Mouse (Mus musculus) layer of hippocampus, postnatal 25 days (tissue): ENCODE data around the gene Atoh8. TPM values are rescaled to one million over a fixed set of nuclear protein-coding genes. Genes with fewer than 3 reads are reported as not detected.

Source experiments
- DNase-seq, 2 experiments: peaks; one replicate each; pipeline ENCODE4 v3.0.0; 2022; ENCODE audit warnings: mixed read lengths in 2 of 2, low spot score in 1 of 2; ENCODE audit errors: extremely low spot score in 1 of 2
- total RNA-seq, 2 experiments: library from RNA; stranded (reverse); gene quantifications; 2 replicates each; pipeline ENCODE4 v1.2.3; 2021

The Atoh8 gene
- 1 to 10 TPM; 2.3 to 2.8 TPM for total RNA-seq

DNA sequence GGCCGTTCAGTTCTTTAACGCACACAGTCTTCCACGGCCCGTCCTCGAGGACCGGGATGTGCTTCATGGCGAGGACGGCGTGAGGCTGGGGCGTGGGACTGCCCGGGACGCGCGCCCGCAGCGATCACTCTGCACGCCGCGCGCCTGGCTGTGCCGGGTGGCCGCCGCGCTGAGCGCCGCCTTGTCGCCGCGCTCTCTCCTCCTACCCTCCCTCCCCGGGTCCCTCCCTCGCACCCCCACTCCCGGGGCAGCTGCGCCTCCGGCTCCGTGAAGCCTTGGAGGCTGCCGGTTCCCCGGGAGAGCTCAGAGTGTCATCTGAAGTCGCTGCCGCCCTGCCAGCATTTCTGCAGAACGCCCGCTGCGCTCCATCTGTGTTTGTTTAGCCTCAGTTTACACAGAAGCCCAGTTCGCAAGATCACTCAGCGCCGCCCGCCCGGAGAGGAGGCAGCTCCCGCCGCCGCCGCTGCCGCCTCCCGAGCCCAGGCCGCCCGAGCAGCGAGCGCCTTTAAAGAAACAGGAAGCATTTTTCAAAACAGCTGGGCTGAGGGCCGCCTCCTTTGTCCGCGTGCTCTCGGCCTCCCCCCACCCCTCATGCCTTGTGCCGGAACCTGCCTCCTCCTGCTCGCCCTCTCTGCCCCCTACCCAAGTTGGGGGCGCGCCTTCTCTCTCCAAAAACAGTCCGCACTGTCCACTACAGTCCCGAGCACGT, at the start of gene Atoh8:
TSS of gene Atoh8 (minus strand) at position 480 of the 709 bp plus-strand sequence.
- DNase-seq: peak; percentile 43 to 57

DNA sequence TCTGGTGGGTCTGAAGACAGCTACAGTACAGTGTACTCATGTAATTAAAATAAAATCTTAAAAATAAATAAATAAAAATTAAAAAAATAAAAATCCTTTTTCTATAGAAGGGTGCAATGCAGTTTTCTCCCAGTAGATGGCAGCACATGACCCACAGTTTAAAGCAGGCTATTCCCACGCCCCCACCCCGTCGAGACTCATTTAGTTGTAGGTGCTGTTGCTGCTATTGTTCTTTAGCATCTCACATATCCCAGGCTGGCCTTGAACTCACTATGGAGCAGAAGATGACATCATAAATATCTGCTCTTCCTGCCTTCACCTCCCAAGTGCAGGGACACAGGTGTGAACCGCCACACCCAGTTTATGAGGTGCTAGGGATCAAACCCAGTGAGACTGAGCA, 48.5 kb upstream of the Atoh8 start:
- DNase-seq: peak in 1 of 2 experiments; percentile 68

DNA sequence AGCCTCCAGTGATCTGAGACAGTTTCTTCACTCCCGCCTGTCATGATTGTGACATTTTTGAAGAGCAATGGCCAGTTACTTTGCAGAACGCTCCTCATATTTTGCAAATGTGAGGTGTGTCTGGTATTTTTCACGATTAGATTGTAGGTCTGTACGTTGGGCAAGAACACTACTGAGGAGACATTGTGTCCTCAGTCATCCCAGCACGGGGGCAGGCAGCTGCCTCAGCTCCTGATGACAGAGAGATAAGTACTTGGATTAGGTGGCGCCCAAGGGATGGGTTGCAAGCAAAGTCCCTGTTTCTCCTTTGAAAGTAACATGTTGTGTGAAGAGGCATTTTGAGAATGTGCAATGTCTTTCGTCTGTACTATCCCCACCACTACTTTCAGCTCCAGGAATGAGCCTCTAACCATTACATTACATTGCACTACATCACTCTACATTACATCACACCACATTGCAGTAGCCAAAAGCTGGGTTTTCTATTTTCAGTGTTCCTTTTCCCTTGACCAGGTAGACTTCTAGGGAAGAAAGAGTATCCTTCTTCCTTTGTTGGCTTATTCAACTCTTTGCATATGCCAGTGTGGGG, 45.1 kb upstream of the Atoh8 start:
- no peak for DNase-seq

DNA sequence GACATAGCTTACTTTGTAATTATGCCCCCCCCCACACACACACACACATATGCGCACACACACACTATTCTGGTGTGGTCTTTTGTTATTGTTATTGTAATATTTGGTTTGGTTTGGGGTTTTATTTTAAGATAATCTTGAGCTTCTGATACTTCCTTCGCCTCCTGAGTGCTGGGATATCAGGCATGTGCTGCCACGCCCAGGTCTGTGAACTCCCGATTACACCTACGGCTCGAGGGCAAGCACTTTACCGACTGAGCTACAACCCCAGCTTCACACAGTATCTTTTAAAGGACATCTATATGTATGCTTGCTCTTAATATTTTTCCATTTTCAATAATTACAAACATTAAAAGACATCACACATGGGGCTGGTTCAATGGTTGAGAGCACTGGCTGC, 44.1 kb upstream of the Atoh8 start:
- no peak for DNase-seq

DNA sequence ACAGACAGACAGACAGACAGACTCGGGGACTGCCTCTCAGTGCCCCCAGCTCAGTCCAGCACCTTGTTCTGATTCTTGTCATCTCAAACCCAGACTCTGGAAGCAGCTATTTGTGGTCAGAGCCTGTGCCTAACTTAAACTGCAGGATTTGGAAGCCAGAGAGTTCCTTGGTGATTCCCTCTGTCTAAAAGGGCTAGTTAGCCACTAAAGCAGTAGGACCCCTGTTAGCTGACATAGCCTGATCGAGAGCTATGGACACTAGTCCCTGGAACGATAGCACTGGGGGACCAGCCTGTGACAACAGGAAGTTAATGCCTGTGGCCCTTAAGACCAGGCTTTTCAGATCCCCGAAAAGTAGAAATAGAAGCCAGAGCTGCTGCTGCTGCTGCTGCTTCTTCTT, 43.5 kb upstream of the Atoh8 start:
- no peak for DNase-seq

DNA sequence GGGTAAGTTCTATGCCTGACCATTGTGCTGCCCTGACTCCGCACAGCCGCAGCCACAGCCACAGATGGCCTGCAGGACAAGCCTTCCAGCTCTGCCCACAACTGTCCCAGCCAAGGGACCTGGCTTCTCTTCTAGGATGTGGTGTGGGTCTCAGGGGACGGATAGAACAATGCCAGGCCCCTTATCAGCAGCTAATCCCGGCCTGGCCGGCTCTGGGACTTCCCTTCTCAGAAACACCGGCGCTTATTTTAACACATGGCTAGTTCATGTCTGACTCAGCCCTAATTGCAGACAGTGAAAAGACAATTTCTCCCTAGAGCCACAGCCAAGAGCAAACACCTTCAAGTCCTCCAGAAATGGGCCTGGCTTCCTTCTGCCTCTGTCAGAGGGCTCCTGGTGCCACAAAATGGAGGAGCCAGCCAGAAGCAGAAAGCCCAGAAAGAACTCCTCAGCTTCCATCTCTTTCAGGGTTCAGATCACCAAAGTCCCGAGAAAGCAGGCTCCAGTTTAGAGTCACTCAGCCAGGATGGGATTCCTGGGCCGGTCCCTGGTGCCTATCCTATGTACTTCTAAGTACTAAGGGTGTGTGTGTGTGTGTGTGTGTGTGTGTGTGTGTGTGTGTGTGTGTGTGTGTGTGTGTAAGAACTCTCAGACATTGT, 42.3 kb upstream of the Atoh8 start:
- DNase-seq: no peak

DNA sequence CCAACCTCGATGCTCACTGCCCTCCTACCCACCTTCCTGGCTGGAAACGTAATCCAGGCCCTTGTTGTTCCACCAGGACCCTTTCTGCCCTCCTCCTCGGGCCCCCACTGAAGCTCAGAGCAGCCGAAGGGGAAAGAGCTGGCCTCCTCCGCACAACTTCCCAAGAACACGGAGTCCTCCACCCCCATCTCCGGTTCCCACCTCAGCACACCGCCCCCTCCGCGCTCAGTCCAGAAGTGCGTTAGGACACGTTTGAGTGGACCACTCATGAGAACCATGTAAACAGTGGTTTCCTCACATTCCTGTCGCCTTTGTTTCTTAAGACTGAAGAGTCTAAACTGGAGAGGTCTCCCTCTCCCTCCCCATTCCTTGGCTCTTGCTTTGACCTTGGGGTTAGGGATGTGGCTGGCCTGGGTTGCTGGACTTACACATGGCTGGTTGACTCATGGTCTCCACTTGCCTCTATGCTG, 41.6 kb upstream of the Atoh8 start:
- no peak for DNase-seq

DNA sequence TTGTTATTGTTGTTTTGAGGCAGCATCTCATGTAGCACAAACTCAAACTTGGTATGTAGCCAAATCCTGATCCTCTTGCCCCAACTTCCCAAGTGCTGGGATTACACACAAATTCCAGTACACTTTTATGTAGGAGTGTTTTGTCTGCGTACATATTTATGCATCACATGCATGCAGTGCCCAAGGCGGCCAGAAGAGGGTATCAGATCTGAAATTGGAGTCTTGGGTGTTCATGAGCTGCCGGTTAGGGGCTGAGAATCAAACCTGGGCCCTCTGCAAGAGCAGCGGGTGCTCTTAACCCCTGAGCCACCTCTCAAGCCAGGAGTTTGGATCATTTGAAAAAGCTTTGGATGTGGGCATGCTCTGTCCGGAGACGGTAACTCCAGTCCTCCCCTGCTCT, 40.8 kb upstream of the Atoh8 start:
- DNase-seq: no peak

DNA sequence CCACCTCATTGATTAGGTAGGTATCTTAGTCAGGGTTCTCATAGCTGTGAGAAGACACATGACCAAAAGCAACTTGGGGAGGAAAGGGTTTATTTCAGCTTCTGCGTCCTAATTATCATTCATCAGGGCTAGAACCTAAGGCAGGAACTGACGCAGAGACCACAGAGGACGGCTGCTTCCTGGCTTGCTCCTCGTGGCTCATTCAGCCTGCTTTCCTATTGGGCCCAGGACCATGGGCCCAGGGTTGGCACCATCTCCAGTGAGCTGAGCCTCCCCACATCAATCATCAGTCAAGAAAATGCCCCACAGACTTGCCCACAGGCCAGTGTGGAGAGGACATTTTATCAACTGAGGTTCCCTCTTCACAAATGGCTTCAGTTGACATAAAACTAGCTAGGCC, 40.1 kb upstream of the Atoh8 start:
- DNase-seq: no peak

DNA sequence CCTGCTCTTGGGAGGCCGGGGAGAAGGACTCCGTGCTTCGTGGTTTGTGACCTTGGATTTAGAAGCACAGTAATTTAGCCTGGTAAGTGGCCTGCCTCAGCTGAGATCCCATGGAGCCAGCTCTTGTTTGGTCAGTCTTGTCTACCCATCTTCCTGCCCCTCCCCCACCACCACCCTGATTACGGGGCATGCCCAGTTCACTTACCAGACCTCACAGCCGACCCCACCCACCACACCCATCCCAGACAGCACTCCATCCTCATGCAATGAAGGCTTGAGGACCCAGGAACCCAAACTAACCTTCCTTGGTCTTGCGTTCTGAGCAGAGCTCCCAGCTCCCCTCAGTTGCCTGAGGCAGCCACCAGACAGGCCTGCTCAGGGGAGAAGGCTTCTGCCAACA, 37.8 kb upstream of the Atoh8 start:
- no peak for DNase-seq

DNA sequence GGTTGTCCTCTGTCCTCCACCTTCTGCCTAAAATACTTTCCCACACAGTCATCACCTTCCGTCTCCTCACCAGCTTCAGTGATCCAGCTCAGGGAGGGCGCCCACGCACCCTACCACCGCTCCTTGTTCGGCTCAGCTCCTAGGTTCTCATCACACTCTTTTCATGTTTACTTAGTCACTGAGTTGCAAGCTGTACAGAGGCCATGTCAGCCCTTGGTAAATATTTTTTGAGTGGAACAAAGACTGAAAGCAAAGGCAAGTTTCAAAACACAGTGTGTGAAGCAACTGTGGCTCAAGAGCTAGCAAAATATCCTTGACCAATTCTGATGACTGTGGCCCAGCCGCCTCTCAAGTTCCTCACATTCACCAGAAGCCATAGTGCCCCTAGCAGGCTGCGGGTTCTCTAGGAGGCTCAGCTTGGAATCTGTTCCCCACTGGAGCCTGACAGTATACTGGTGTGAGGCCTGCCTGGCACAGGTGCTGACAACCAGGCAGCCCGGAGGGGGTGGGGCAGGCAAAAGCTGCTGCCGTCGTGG, 36.9 kb upstream of the Atoh8 start:
- no peak for DNase-seq

DNA sequence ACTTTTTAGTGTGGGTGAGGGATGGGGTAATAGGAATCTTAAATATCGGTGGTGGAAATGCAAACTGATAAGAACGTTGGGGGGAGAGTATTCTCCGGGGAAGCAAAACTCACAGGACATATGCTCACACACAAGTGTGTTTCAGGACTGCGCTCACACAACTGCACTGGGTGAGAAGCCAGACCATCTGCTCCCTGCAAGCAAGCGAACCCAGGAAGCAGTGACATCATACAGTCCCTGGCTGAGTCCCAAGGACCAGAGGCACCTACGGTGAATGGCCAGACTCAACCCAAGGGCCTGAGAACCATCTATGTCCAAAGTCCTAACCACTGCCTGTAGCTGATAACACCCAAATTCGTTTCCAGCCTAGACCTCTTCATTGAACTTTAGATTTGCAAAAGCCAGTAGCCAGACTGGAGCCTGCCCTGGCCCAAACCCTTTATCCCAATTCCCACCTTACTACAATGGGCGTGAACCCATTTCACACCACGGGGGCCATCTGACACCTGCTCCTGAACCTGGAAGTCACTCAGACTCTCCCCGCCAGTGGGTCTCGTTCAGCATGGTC, 35.7 kb upstream of the Atoh8 start:
- peak in 1 of 2 experiments; percentile 40 for DNase-seq

DNA sequence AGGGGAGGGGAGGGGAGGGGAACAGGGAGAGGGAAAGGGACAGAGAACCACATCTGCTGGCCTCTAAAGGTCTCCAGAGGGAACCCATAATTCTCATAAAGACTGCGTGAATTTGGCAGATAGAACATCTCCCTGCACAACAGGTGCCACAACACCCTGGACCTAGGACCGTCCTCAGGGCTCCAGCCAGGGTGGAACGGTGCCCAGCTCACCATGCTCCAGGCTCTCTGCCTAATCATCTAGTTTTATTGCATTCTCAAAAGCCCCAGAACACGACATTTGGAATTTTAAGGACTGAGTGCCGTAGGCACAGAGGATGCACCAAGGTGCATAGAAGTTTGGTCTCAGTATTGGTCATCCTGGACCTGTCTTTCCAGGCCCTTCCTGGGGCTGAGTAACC, 34.9 kb upstream of the Atoh8 start:
- DNase-seq: no peak

DNA sequence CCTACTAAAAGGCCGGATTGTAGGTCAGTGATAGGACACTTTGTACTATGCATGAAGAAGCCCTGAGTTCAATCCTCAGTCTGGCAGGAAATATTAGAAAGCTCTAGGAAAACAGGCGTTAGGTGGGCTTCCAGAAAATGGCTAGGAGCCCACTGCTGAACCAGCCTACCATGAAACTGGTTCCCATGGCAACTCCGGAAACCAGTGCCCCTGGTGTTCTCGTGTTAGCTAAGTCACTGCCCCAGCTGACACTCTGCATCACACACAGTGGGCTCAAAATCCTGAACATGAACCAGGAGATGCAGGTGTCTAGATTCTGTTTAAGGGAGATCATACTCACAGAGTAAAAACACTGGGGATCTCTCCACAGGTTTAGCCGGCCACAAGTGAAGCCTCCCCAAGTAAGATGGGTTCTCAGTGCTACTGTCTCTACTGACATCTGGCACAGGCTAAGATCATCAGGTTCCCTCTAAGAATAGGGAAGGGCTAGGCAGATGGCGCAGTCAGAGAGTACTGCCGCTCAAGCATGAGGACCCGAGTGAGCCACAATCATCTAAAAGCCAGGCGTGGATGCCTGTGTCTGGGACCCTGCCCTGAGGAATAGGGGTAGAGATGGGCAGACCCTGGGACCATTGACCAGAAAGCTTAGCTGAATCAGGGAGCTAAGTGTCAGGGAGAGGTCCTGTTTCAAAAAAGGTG, 32.9 kb upstream of the Atoh8 start:
- DNase-seq: no peak

DNA sequence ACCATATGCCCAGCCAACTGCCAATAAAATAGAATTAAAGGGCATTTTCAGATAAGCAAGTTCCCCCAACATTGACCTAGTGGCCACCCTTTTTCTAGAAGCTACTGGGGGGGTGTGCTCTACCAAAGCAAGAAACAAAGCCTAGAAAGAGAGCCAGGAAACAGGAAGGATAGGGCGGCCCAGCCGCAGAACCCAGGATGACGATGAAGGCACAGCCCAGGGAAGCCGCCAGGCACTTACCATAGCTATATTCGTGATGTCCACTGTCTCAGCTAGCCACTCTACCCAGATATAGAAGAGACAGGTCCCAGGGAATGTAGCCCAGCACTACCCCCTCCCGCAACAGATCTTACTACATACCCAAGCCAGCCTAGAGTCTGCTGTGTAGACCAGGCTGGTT, 30.3 kb upstream of the Atoh8 start:
- no peak for DNase-seq

DNA sequence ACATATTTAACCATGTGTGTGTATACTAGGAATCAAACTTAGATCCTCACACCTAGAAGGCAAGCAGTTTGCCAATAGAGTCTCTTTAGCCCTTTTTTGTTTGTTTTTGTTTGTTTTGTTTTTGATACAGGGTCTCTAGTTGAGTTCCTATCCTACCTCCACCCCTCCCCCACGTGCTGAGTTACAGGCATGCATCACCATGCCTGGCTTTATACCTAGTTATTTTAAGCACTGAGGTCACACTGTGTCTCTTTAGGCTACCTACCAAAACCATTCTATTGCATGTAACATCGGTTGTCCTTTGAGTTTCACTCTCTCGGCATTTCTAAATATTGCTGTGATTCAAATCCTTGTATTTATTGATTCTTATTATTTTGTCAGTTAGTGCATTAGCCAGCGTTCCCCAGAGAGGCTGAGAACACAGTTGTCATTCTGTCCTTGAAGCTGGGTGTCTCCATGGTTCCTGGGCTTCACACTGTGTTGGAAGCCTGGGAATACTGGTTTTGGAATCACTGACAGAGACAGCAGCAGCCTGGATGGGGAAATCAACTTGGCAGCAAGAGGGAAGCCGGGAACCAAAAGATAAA, 28.4 kb upstream of the Atoh8 start:
- no peak for DNase-seq

DNA sequence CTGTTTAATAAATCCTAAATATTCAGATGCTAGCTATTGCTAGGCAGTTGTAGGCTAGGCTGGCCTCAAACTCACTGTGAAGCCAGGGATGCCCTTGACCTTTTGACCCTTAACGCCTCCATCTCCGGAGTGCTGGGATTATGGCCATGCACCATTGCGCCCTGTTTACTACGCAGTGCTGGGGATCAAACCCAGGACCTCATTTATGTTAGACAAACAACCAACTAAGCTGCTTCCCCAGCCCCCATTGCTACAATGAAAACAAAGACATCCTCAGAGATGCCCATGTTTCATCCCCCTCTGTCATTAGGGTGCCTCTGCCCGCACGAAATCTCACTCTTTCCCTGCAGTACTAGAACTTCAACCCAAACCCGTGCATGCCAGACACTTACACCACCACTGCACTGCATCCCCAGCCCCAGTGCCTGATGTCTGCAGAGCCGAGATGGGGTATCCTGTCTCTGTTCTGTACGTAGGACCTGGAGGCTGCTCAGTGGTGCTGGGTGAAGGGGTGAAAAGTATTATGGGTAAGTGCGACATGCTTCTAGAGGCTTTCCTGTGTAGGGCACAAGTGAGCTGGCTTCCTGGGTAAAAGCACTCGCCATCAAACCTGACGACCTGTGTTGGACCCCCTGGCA, 26.4 kb upstream of the Atoh8 start:
- no peak for DNase-seq

DNA sequence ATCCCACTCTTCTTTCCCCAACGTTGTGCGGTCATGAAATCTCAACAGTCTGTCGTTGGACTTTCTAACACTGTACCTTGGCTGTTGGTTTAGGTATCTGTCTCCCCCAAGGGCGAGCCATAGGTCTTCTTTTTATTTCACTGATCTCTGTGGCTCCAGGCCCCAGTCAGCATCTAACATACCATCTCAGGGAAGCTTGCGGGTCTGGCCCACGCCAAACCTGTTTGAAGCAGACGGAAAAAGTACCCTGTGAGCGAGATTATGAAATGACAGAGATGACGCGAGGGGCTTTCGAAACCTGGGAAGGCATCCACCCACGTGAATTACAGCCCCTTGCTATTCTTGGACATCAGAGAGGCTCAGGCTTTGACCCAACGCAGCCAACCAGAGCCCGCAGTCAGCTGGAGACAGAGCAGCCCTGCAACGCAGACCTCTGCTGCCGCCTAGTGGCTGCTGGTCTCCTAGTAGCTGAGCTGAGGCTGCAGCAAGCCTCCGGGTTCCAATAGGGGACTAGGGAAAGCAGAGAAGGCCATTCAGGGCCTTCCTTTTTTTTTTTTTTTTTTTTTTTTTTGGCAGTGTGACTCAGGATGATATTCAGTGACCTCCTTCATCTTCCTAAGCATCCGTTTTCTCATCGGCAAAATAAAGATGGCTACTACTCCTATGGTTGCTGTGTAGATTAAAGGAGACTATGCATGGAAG, 25.8 kb upstream of the Atoh8 start:
- DNase-seq: peak; percentile 85 to 99

DNA sequence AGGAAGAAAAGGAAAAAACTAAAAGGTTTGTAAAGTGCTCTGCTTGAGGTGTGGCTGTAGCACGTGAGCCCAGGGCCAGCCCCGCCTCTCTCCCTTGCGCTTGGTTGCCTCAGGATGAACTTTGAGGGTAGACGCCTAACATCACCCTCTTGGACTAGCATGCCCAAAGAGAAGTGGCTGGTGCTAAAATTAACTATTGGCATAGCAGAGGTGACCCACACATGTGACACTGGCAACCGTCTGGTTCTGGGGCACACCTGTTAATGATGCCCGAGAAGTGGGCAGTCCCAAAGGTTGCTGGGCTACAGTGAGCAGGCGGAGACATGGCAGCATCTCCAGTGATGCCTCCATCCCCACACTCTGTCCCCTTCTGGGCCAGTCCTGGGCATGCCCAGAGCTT, 24.1 kb upstream of the Atoh8 start:
- no peak for DNase-seq
